Mouse (Mus musculus): ENCODE data around the gene Galk2.

Galk2 gene

DNA sequence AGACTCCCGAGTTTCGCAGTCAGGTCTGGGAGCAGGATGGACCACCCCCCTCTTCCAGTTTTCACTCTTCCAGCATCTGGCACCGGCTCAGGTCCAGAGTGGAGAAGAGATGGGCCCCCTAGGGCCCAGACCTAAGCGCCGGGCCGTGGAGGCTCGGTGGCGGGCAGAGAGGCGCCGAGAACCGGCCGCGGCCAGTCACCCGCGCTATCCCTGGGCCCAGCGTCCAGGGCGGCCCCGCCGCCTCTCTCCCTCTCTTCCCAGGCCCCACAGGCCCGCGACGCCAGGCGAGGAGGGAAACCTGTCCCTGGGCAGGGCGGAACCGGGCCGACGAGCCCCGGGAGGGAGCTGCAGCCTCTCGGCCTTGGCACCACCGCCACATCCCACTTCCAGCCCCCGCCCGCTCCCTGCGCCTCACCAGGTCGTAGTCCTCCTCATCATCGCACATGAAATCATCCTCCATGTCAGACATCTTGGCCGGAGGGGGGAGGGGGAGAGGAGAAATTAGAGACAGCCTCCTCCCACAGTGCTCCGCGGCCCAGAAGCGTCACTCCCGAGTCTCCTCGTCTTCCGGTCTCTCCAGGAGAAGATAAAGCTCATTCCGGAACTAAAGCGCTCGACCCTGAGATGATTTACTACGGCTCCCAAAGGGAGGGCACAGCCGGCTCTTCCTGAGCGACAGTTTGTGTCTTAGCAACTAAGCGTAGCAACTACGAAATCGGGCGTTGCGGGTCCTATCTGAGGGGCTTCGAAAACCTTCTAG is at the start of gene Galk2, which contains the start of gene Cops2:
Gene Galk2 (plus strand): TSS at position 589 of the 760 bp plus-strand sequence.
Gene Cops2 (minus strand): TSS at position 619 of the 760 bp plus-strand sequence.
- peak; percentile 68 for DNase-seq (ENCODE audit: low spot score)

- no peak for DNase-seq (ENCODE audit: low spot score)
Measured at GRCm38 (mm10) chr2:125809551-125809950, 49.4 kb upstream of the Galk2 start.

DNA sequence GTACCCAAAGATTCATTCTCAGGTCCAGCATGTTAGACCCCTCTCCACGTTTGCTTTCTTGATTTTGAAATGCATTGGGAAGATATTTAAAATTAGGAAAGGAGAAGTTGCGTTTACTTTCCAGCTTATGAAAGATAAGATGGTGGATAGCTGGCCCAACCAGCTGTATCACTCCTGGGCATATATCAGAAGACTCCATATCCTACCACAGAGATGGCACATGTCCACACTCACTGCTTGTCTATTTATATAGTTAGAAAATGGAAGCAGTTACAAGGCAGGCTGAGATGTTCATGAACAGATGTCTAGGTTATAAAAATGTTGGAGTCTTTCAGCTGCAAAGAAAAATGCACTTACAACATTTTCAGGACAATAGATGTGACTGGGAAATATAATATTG is 47.6 kb upstream of the Galk2 start:
- DNase-seq (ENCODE audit: low spot score) = no peak

DNA sequence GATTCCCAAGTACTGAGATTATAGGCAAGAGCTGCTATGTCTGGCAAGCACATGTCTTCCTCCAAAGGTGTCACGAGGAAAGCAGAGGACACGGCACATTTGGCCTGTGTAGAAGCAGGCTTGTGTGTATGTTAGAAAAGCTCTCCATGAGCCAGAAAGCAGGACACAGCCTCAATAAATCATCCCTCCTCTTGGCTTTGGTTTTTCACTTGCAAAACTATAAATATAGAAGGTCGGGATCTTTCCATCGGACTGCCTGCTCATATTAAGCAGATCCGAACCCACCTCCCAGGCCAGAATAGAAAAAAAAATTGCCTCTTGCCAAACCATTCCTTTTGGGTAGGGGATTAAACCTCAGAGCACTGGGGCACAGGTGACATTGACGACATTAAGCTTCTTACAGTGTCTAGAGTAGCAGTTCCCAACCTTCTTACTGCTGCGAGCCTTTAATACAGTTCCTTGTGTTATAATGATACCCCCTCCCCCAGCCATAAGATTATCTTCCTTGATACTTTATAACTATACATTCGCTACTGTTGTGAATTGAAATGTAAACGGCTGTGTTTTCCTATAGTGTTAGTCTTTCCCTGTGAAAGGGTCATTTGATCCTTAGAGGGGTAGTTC is 44.8 kb upstream of the Galk2 start:
- no peak for DNase-seq (ENCODE audit: low spot score)

DNA sequence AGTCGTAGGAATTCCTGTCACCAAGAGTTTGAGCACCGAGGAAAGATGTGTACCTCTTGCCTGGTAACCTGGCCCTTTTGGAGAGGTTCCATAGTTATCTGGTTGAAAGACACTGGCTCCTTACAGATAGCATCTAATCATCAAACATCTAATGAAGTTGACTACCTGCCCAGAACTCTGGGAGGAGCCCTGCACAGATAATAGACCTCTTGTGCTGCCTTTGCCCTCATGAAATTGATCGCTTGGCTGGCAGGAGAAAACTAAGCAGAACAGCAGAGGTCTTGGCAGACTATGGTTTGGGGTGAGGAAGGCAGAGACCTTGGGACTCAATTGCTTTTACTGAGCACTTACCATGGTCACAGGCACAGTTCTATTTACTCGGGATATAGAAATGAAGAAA is 38.5 kb upstream of the Galk2 start:
- DNase-seq (ENCODE audit: low spot score) = no peak

DNA sequence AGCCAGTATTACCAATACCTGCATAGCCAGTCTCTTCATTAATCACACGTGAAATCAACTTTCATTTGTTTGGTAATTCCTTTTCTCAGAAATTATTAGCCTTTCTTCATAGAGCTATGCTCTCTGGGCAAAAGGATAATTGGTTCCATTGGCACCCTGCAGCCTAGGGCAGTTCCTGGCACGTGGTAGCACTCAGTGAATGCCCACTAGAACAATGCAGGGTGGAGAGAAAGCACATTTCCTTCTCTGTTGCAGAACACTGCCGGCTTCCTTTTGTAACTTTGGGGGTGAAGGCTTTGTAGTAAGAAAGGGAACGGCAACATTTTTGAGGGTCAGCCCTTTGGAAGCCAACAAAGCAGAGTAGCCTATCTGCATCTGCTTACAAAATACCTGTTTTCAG is 32.7 kb upstream of the Galk2 start:
- no peak for DNase-seq (ENCODE audit: low spot score)

DNA sequence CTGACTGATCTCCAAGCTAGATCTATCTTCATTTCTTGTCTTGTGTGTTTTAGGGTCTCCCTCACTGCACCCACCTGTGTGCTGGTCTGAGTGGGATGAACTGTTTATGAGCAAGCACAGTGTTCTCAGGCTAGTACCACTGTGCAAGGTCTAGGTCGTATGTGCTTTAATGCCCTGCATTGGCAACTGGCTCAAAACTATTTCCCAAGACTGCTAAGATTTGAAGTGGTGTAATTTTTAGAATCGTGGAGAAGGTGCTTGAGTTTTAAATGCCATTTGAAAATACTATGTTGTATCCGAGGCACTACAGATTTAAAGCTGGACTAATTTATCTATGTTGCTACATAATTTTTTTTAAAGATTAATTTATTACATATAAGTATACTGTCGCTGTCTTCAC is 31.0 kb upstream of the Galk2 start:
- no peak for DNase-seq (ENCODE audit: low spot score)

DNA sequence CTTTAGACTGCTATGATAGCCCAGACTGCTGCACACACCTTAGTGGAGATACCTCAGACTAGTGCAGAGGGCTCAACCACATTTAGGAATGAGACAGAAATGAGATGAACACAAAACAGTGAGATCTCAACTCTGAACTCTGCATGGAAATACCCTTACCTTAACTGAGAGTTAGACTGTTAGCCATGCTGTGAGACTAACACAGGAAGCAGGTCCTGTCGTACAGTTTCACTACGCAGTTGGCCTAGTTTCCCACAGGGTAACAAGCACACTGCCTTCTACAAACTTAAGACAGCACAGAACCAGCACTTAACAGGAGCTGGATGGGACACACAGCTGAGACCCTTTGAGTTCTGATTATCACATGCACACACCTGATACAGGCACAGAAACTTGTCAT is 29.0 kb upstream of the Galk2 start:
- DNase-seq (ENCODE audit: low spot score) = no peak

DNA sequence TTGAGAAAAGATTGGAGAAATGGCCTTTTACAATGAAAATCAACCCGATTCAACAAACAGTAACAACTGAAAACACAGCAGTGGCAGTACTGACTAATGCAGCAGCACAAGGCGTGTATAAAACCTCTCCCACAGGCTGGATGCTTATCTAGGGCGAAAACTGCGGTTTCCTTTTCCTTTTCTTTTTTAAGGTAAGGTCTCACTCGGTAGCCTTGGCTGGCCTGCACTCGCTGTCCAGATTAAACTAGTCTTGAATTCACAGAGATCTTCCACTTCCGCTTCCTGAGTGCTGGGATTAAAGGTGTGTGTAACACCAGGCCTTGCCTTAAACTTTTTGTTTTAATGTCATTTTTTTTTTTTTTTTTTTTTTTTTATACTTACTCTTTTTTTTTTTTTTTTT is 20.8 kb upstream of the Galk2 start:
- DNase-seq (ENCODE audit: low spot score) = no peak

DNA sequence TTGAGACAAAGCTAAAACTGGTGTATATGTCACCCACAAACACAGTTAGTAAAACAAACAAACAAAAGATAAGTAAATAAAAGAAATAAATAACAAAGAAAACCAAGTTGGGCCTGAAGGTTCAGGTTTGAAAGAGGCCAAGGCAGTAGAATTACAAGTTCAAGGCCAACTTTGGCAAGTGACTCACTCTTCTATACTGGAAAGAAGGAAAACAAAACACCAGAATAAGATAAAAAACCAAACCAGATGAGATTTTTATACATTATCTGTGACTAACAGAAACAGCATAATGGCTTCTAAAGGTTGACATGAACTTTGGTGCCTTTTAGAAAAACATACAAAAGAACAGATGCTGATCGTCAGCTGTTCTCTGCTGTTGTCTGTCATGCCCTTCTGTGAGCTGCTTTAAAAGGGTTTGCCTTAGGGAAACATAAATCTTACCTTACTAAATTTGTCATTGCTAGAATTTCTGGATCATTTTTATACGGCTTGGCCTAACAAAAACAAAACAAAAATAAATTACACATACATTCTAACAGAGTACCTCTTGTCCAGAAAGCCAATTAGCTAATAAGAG is 20.1 kb upstream of the Galk2 start:
- no peak for DNase-seq (ENCODE audit: low spot score)

- no peak for DNase-seq (ENCODE audit: low spot score)
Measured at GRCm38 (mm10) chr2:125851237-125851636, 7.7 kb upstream of the Galk2 start.

- no peak for DNase-seq (ENCODE audit: low spot score)
Measured at GRCm38 (mm10) chr2:125857707-125858106, 1.2 kb upstream of the Galk2 start.

DNA sequence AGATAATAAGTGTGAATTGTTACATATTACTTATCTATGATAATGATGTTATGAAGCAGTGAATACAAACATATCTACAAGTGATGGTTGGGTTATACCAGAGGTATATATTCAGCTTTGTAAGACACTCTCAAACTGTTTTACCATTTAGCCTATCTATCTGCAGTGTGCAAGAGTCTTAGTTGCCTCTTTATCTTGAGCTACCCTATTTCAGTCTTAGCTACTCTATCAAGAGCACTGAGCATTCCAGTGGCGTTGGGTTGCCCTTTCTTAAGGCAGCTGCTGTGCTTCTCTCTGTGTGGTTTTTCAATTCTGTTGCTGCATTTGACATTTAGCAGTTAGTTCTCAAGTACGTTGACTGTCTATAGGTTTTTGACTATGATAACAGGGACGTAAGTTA is 4.9 kb downstream of the Galk2 start:
- DNase-seq (ENCODE audit: low spot score) = no peak

DNA sequence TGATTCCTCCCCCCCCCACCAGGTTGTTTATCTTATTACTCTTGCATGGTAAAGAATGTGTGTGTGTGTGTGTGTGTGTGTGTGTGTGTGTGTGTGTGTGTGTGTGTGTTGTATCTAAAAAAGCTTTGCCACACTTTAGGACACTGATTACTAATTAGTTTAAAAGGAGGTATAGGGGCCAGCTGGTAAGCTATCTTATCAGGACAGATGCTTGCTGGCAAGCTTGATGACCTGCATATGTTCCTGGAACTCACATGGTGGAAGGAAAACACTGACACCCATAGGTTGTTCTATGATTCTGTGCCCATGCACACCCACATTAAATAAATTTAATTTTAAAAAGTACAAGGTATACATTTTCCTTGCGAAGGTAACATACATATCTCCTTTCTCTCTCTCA is 5.6 kb downstream of the Galk2 start:
- DNase-seq (ENCODE audit: low spot score) = no peak

GRCm38 (mm10) chr2:125865585-125865984 is 6.7 kb downstream of the Galk2 start:
- no peak for DNase-seq (ENCODE audit: low spot score)

- DNase-seq (ENCODE audit: low spot score) = peak; percentile 13
Measured at GRCm38 (mm10) chr2:125866058-125866740, 7.3 kb downstream of the Galk2 start.

GRCm38 (mm10) chr2:125868301-125868700 is 9.4 kb downstream of the Galk2 start:
- DNase-seq (ENCODE audit: low spot score) = no peak

GRCm38 (mm10) chr2:125870159-125870558 is 11.2 kb downstream of the Galk2 start:
- DNase-seq (ENCODE audit: low spot score) = no peak

GRCm38 (mm10) chr2:125885891-125886576 is 27.1 kb downstream of the Galk2 start:
- no peak for DNase-seq (ENCODE audit: low spot score)

- no peak for DNase-seq (ENCODE audit: low spot score)
Measured at GRCm38 (mm10) chr2:125893096-125893495, 34.2 kb downstream of the Galk2 start.

DNA sequence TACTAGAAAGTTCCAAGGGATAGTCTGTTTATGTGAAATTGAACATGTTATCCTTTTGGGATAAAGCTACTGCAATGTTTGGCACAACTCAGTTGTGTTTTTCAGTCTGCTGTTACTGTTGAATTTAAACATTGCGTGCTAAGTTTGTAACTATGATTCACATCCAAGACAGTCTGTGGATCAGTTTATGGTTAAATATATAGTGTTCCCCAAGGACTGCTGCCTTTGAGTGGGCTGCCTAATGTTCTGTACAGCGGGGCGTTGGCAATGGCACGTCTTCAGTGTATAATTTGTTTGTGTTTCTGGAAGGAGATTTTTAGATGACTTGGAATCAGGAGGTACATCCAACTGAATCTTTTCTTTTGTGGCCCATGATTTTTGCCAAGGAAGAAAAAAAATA is 36.2 kb downstream of the Galk2 start:
- no peak for DNase-seq (ENCODE audit: low spot score)

- DNase-seq (ENCODE audit: low spot score) = no peak
Measured at GRCm38 (mm10) chr2:125896355-125896754, 37.4 kb downstream of the Galk2 start.

All from urinary bladder, postnatal 10 days (tissue).